Mouse (Mus musculus) bone marrow, adult 2 months (tissue): ENCODE data around the gene Erg28. TPM values are rescaled to one million over a fixed set of nuclear protein-coding genes. Genes with fewer than 3 reads are reported as not detected.

Experiments used
- H3K27ac ChIP-seq: fragments of 200-500 bp; 2 replicates; pipeline ENCODE4 v1.5.1; 2012; ENCODE audit warnings: low read depth, mild to moderate bottlenecking, control low read depth, inconsistent platforms, low read length; ENCODE audit not compliant: control insufficient read depth, poor library complexity, insufficient read depth
- H3K4me1 ChIP-seq: fragments of 200-500 bp; 2 replicates; pipeline ENCODE4 v1.6.1; 2011; ENCODE audit warnings: low read length; ENCODE audit not compliant: control insufficient read depth, insufficient read depth
- H3K4me3 ChIP-seq: fragments of 200-500 bp; replicated peaks from 2 replicates; pipeline ENCODE3; 2011; ENCODE audit warnings: mild to moderate bottlenecking, low read depth, low read length, control low read depth; ENCODE audit not compliant: control insufficient read depth
- CTCF ChIP-seq: fragments of 200-500 bp; IDR thresholded peaks from 2 replicates; pipeline ENCODE4 v1.5.1; 2011; ENCODE audit warnings: low read length, control low read depth; ENCODE audit not compliant: control insufficient read depth, insufficient read depth
- POLR2A ChIP-seq: fragments of 200-500 bp; IDR thresholded peaks from 2 replicates; pipeline ENCODE4 v1.6.1; 2011; ENCODE audit warnings: low read depth, mild to moderate bottlenecking, control low read depth, low read length, borderline replicate concordance; ENCODE audit not compliant: control insufficient read depth
- WGBS: fragments of 180-500 bp; shearing (Covaris S2); methylation state at CpG from one replicate; pipeline ENCODE4 v1.1.7; 2018; 5-methylcytosine and 5-hydroxymethylcytosine counted together
- polyA plus RNA-seq: library from polyadenylated mRNA; stranded (reverse); fragments of >200 nt; gene quantifications from 2 replicates; pipeline ENCODE4 v1.2.4, GENCODE M21; 2011; ENCODE audit warnings: low replicate concordance; ENCODE audit not compliant: missing spikeins, insufficient read depth, insufficient read length

Gene Erg28
- polyA plus RNA-seq, 1 experiment: 34.8 TPM

DNA sequence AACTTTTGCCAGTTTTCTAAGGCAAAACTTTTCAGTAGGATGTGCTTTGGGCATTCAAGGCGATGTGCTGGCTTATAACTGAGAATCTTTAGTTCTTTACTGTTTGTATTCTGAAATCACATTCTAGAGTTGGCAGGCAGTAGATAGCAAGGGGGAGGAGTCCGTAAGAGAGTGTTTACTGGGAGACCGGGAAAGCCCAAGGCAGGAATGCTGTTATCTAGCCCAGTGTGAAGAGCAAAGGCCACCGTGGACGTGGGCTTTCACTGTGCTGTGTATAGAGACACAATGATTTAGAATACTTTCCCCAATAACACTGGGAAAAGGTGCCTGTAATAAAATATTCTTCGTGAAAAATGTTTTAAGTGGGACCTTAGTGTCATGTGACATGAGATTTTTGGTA lies 14.6 kb downstream of the Erg28 start:
- Histone ChIP-seq H3K4me1 (no peaks in the 10 kb centered on the region), H3K4me3 (no peak overlapping the region), H3K27ac (no peak overlapping the region)
- WGBS: 68% methylated on average over 6 of the region's 6 CpGs
- TF ChIP-seq CTCF (no peak), POLR2A (no peak)

DNA sequence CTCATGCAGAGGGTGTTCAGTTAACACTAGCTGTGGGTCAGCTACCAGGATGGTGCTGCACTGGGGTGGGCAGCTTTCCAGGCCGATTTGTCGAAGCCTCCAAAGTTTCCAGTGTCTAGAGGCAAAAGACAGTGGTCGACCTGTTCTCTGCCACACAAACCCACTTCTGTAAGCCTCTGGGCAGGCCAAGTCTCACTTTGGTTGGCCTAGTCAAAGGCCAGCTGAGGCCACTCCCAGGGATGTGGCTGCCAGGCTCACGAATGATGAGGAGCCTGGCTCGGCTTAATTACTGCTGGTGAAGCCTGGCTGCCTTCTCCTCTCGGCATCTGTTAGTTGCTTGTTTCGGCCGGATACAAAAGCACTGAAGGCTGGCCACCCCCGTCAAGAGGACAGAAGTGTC lies 24.3 kb downstream of the Erg28 start:
- Histone ChIP-seq H3K27ac (no peak overlapping the region), H3K4me1 (no peaks in the 10 kb centered on the region), H3K4me3 (no peak overlapping the region)
- TF ChIP-seq POLR2A: no peak
- TF ChIP-seq CTCF: no peak
- WGBS: 79% methylated on average over 9 of the region's 9 CpGs

DNA sequence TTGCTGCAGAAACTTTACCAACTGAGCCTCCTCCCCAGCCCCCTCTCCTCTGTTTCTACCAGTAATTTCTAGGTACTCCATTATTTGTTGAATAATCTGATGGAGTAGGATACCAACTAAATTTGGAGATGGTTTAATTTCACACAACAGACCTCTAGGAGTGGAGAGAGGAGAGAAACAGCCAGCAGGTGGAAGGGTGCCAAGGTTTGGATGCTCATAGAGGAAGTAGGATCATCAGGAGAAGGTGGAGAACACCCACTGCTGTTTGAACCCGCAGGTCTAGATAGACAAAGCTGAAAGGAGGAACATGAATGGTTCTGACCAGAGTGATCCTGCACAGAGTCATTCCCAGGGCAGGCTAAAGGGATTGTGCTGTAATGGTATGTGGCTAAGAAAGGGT lies 28.8 kb downstream of the Erg28 start:
- no peak overlapping the region for H3K27ac ChIP-seq

DNA sequence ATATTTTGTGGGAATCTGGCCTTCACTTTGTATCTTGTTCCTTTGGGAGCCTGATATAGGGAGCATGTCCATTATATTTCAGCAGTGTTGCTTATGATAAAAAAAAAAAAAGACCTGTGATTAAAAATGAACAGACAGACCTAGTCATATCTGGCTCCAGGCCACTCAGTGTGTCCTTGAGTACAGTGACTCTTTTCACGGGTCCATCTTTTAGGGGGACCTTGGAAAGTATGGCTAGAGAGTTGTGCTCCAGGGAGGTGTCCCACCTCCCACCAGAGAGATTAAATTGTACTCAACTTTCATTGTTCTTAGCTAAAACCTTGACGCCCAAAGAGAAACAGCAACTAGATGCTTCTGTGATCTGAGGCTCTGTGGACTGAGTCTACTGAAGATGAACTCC lies 30.3 kb downstream of the Erg28 start:
- no peak for TF ChIP-seq CTCF
- no peak for TF ChIP-seq POLR2A
- WGBS: 75% methylated on average over 2 of the region's 2 CpGs
- Histone ChIP-seq H3K4me1 (no peaks in the 10 kb centered on the region), H3K4me3 (no peak overlapping the region), H3K27ac (no peak overlapping the region)

More for the DNA sequence above, 28.8 kb downstream of the Erg28 start:
- WGBS: 30% methylated on average over 1 of the region's 1 CpGs
- no peak overlapping the region for H3K4me3 ChIP-seq
- no peaks in the 10 kb centered on the region for H3K4me1 ChIP-seq
- TF ChIP-seq CTCF (no peak), POLR2A (no peak)

DNA sequence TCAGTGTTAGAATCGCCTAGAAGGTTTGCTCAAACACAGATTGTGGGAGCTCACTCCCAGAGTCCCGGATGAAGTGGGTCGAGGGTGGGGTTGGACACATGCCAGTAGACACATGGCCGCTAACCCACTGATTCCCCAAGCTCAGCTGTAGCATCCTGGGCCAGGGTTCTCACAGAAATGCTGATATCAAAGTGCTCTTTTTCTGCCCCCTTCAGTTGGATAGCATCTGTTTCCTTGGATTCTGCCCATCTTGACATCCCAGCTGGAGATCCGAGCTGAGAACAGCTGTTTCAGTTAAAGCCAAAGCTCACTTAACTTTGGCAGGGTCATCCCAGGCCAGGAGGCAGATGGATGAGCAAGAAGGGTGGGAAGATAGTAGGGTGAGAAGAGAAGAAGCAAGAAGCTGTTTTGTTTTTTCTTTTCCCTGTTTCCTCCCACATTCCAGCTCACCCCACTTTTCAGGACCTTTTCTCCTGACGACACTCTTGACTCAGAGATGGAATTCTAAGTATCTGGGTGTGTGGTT lies 31.5 kb downstream of the Erg28 start:
- no peak overlapping the region for H3K27ac ChIP-seq
- WGBS: 76% methylated on average over 6 of the region's 6 CpGs
- TF ChIP-seq POLR2A: no peak
- no peak for TF ChIP-seq CTCF
- no peaks in the 10 kb centered on the region for H3K4me1 ChIP-seq
- no peak overlapping the region for H3K4me3 ChIP-seq

DNA sequence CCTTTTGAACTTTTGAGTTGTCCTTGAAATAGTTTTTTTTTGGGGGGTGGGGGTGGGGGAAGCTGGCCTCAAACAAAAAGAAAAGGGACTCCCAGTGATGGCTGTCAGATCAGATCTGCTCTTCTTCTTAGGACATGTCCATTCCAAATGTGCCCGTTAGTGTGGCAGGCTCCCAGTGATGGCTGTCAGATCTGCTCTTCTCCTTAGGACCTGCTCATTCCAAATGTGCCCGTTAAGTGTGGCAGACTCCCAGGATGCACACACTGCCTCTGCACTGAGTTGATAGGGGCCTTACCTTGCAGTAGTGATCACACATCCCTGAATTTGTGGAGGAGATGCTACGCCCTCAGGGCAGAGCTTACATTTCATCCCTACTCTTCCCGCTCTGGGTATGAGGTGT lies 32.2 kb downstream of the Erg28 start:
- no peak overlapping the region for H3K27ac ChIP-seq
- 83% methylated on average over 4 of the region's 4 CpGs for WGBS
- H3K4me3 ChIP-seq: no peak overlapping the region
- no peaks in the 10 kb centered on the region for H3K4me1 ChIP-seq
- TF ChIP-seq CTCF (no peak), POLR2A (no peak)

DNA sequence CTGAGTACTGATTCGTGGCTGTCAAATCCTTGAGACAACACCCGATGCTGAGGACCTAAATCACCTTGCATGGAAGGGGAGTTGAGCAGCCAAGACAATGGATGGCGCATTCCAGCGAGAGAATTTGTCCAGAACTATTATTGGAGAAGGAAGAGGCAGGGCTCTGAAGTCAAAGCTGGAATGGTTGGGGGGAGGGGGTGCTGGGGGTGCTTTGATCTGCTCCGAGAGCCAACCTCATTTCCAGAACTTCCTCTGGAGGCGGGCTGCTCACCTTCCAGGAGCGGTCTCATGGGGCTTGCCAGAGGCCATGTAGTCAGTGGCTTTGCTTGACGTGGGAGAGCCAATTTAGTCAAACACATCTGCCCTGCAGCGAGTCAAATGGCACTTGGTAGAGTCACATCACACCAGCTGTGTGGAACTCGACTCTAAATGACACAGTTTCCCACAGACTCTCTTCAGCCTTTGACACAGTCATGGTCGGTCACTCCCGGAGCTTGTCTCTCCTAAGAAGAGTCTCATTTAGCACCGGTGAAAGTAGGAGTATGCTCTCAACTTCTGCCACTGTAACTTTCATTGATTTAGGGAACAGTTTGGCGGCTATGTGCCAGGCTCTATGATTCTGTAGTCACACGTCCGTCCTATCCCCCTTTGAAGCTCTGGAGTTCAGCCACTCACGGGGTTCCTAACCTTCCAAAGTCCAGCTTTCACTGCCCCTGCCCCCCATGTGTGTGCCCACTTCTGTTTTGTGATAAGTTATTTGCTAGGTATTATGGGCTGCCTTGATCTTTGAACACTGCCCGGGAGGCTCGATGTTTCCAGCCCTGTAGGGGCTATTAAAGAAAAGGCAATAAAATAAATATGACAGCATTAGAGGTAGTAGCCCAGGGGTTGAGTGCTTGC lies 39.2 kb downstream of the Erg28 start:
- Histone ChIP-seq H3K4me1 (no peaks in the 10 kb centered on the region), H3K27ac (no peak overlapping the region), H3K4me3 (no peak overlapping the region)
- WGBS: 66% methylated on average over 19 of the region's 19 CpGs
- no peak for TF ChIP-seq POLR2A
- no peak for TF ChIP-seq CTCF

DNA sequence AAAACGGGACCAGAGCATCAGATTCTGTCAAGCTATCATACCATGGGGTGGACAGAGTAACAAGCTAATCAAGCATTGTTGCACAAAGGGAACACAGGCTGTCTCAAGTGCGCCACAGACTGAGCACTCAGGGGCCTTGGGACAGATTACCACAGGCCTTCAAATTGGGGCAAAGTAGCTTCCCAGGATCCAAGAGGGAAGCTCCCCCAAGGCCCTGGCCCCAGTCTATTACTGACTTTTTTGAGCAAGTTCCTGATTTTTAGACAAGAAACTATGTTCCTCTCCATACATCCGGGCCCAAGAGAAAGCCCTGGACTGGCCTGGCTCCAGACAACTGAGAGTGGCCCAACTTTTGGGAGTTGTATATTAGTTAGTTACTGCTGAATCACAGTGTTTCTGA lies 42.7 kb downstream of the Erg28 start:
- Histone ChIP-seq H3K4me1 (no peaks in the 10 kb centered on the region), H3K27ac (no peak overlapping the region), H3K4me3 (no peak overlapping the region)
- TF ChIP-seq CTCF: no peak
- TF ChIP-seq POLR2A: no peak
- WGBS: 65% methylated on average over 3 of the region's 3 CpGs
